Mouse (Mus musculus): Measurements from ENCODE around the gene Gsta3. TPM values are rescaled to one million over a fixed set of nuclear protein-coding genes. Genes with fewer than 3 reads are reported as not detected.

Gene Gsta3
- polyA plus RNA-seq, 1 experiment: 11.5 TPM

GRCm38 (mm10) chr1:21299826-21300225 lies 59.4 kb downstream of the Gsta3 start:
- Histone ChIP-seq H3K4me3 (replicated peaks; ENCODE audit: control insufficient read depth, low read depth, low read length) (no peak overlapping the region), H3K4me1 (ENCODE audit: control insufficient read depth, insufficient read depth, low read length) (no peaks in the 10 kb centered on the region; the same call in 1 of the 2 replicates), H3K27ac (ENCODE audit: control insufficient read depth, insufficient read depth, low read depth, low read length, poor library complexity) (no peak overlapping the region)
- 57% methylated on average over 3 of the region's 3 CpGs for WGBS
- TF ChIP-seq POLR2A (IDR thresholded peaks at IDR 0.05; ENCODE audit: borderline replicate concordance, control insufficient read depth, low read depth, low read length): no peak
- TF ChIP-seq CTCF (IDR thresholded peaks at IDR 0.05; ENCODE audit: control insufficient read depth, insufficient read depth, low read length): no peak

- 72% methylated on average over 3 of the region's 3 CpGs for WGBS
- Histone ChIP-seq H3K4me1 (ENCODE audit: control insufficient read depth, insufficient read depth, low read length) (no peaks in the 10 kb centered on the region; the same call in 1 of the 2 replicates), H3K27ac (ENCODE audit: control insufficient read depth, insufficient read depth, low read depth, low read length, poor library complexity) (no peak overlapping the region), H3K4me3 (replicated peaks; ENCODE audit: control insufficient read depth, low read depth, low read length) (no peak overlapping the region)
- TF ChIP-seq POLR2A (IDR thresholded peaks at IDR 0.05; ENCODE audit: borderline replicate concordance, control insufficient read depth, low read depth, low read length) (no peak), CTCF (IDR thresholded peaks at IDR 0.05; ENCODE audit: control insufficient read depth, insufficient read depth, low read length) (no peak)
Measured at GRCm38 (mm10) chr1:21301686-21302085, 61.3 kb downstream of the Gsta3 start.

- no peak for TF ChIP-seq CTCF (IDR thresholded peaks at IDR 0.05; ENCODE audit: control insufficient read depth, insufficient read depth, low read length)
- TF ChIP-seq POLR2A (IDR thresholded peaks at IDR 0.05; ENCODE audit: borderline replicate concordance, control insufficient read depth, low read depth, low read length): no peak
- Histone ChIP-seq H3K27ac (ENCODE audit: control insufficient read depth, insufficient read depth, low read depth, low read length, poor library complexity) (no peak overlapping the region), H3K4me1 (ENCODE audit: control insufficient read depth, insufficient read depth, low read length) (no peaks in the 10 kb centered on the region; the same call in 1 of the 2 replicates), H3K4me3 (replicated peaks; ENCODE audit: control insufficient read depth, low read depth, low read length) (no peak overlapping the region)
- WGBS: 54% methylated on average over 3 of the region's 3 CpGs
Measured at GRCm38 (mm10) chr1:21304174-21304573, 63.8 kb downstream of the Gsta3 start.

GRCm38 (mm10) chr1:21304646-21305045 lies 64.3 kb downstream of the Gsta3 start:
- TF ChIP-seq POLR2A (IDR thresholded peaks at IDR 0.05; ENCODE audit: borderline replicate concordance, control insufficient read depth, low read depth, low read length) (no peak), CTCF (IDR thresholded peaks at IDR 0.05; ENCODE audit: control insufficient read depth, insufficient read depth, low read length) (no peak)
- Histone ChIP-seq H3K4me1 (ENCODE audit: control insufficient read depth, insufficient read depth, low read length) (no peaks in the 10 kb centered on the region; the same call in 1 of the 2 replicates), H3K27ac (ENCODE audit: control insufficient read depth, insufficient read depth, low read depth, low read length, poor library complexity) (no peak overlapping the region), H3K4me3 (replicated peaks; ENCODE audit: control insufficient read depth, low read depth, low read length) (no peak overlapping the region)
- 77% methylated on average over 4 of the region's 4 CpGs for WGBS

GRCm38 (mm10) chr1:21305443-21305842 lies 65.1 kb downstream of the Gsta3 start:
- no peaks in the 10 kb centered on the region; the same call in 1 of the 2 replicates for H3K4me1 ChIP-seq (ENCODE audit: control insufficient read depth, insufficient read depth, low read length)
- WGBS: 83% methylated on average over 3 of the region's 3 CpGs
- no peak for TF ChIP-seq POLR2A (IDR thresholded peaks at IDR 0.05; ENCODE audit: borderline replicate concordance, control insufficient read depth, low read depth, low read length)
- no peak for TF ChIP-seq CTCF (IDR thresholded peaks at IDR 0.05; ENCODE audit: control insufficient read depth, insufficient read depth, low read length)
- H3K4me3 ChIP-seq (replicated peaks; ENCODE audit: control insufficient read depth, low read depth, low read length): no peak overlapping the region
- H3K27ac ChIP-seq (ENCODE audit: control insufficient read depth, insufficient read depth, low read depth, low read length, poor library complexity): no peak overlapping the region

- Histone ChIP-seq H3K4me3 (replicated peaks; ENCODE audit: control insufficient read depth, low read depth, low read length) (no peak overlapping the region), H3K27ac (ENCODE audit: control insufficient read depth, insufficient read depth, low read depth, low read length, poor library complexity) (no peak overlapping the region), H3K4me1 (ENCODE audit: control insufficient read depth, insufficient read depth, low read length) (no peaks in the 10 kb centered on the region)
- TF ChIP-seq CTCF (IDR thresholded peaks at IDR 0.05; ENCODE audit: control insufficient read depth, insufficient read depth, low read length) (no peak), POLR2A (IDR thresholded peaks at IDR 0.05; ENCODE audit: borderline replicate concordance, control insufficient read depth, low read depth, low read length) (no peak)
- WGBS: 88% methylated on average over 2 of the region's 2 CpGs
Measured at GRCm38 (mm10) chr1:21314336-21314735, 73.9 kb downstream of the Gsta3 start.

Other genes starting within 250 kb of the Gsta3 start
- 3.1 and 6.7 TPM in 2 replicates for gene Tram2, start 161.4 kb upstream of the Gsta3 start, polyA plus RNA-seq (2011; ENCODE audit: insufficient read depth, insufficient read length, low replicate concordance, missing spikeins)
- gene Tmem14a, start 22.0 kb upstream of the Gsta3 start, polyA plus RNA-seq (2011; ENCODE audit: insufficient read depth, insufficient read length, low replicate concordance, missing spikeins): 1.7 TPM in 1 of 2 replicates, not detected in the other
- not detected in 2 replicates for gene Khdc1a, start 109.1 kb downstream of the Gsta3 start, polyA plus RNA-seq (2011; ENCODE audit: insufficient read depth, insufficient read length, low replicate concordance, missing spikeins)
- gene Khdc1c, start 127.7 kb downstream of the Gsta3 start, polyA plus RNA-seq (2011; ENCODE audit: insufficient read depth, insufficient read length, low replicate concordance, missing spikeins): not detected in 2 replicates
- not detected in 2 replicates for gene Khdc1b, start 143.0 kb downstream of the Gsta3 start, polyA plus RNA-seq (2011; ENCODE audit: insufficient read depth, insufficient read length, low replicate concordance, missing spikeins)

All from bone marrow, adult 2 months (tissue).